Mouse (Mus musculus): Measurements from ENCODE around the gene Ccdc170.

Gene Ccdc170

DNA sequence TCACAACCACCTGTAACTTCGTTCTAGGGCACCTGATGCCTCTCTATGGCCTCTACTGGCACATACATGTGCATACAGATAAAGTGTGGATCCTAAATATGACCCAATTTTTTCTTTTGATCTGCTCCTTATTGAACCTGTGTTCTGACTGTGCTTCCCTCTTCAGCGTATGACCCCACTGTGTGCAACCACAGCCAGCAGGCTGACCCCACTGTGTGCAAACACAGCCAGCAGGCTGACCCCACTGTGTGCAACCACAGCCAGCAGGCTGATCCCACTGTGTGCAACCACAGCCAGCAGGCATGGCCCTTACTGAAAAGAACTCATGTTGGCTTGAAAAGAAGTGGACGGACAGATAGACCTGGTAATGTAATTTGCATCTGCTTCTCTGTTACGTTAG, 120.2 kb downstream of the Ccdc170 start:
- DNase-seq, result no peak

DNA sequence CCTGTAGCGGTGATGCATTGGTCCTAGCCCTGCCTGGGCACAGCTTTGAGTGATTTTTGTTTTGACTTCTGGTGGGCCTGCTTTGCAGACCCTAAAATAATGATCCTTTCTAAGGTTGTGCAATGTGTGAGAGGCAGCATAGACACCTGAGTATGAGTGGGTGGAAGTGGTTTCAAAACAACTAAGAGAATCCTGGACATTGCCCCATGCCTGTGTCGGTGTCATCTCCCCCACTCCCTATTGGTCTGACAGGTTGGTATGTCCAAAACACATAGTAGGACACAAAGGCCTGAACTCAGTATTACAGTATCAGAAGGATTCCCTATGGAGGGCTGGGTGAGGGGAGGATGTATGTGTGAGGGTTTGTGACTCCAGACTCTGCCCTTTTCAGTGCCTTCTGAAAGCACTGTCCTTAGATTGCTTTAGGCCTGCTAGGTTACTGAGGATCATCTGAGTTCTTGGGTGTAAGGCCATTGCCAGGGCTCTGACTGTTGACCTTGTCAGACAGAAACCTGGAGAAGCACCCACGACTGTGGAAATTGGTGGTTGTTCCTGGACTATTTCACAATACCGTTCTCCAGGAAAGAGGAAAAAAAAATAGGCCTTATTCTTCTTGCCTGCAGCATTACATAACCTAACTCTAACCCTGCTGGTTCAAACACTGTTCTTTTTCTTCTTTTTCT, 122.4 kb downstream of the Ccdc170 start:
- no peak for DNase-seq

DNA sequence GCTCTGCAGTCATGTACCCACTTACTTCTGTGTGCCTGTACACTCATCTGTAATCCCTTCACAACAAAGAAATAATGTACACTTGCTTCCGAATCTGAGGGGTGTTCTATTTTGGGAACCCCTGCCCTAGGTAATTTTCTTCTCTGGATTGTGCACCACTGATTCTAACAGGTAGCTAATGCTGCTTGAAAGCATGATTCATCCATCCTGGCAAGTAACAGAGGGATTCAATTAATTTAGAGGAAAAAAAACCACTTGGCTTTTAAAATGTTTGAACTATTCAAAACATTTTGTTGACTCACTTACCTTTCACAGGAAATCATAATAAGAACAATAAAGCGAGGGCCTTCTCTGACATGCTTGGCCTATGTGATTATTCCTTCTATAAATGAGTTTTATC, 127.9 kb downstream of the Ccdc170 start:
- no peak for DNase-seq

DNA sequence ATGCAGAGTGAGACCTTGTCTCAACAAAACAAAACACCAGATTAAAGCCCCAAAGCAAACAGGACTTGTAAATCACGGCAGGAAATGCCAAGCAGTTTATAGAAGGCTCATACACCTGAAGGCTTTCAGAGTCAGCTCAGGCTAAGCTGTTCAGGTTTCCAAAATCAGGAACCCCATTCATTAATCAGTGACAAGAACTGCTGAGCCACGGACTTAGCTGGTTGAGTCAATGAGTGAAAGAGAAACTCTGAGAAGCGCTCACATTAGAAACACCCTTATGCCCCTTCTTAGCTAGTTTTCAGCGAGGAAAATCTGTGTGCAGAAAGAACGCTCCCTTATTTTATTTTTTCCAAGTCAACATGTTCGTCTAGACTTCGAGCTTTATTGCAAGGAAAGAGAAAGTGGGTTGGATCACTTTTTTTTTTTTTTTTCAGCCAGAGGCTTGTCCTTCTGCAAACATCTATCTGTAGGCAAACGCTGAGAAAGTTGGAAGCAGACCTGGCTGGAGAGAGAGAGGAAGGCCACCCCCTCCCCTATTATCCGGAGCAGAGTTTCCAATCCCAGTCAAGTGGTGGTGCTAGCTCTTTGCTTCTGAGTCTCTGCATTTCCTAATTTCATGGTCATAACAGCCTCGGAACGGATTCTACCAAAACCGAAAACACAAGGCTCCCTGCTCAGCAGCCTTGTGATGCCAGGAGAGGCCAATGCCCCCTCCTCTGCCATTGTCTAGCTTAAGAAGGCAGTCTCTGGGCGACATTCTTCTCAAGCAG, 129.3 kb downstream of the Ccdc170 start, which contains the start of gene Esr1:
TSS of gene Esr1 (plus strand) at position 208 of the 770 bp plus-strand sequence.
- DNase-seq, result no peak

Measured in right cerebral cortex, postnatal 4 days (tissue).